Mouse (Mus musculus): ENCODE measurements around the gene Gm28048. TPM values are rescaled to one million over a fixed set of nuclear protein-coding genes. Genes with fewer than 3 reads are reported as not detected.

Gene Gm28048
- polyA plus RNA-seq, 1 experiment from 2014 or later = 4.5 TPM

DNA sequence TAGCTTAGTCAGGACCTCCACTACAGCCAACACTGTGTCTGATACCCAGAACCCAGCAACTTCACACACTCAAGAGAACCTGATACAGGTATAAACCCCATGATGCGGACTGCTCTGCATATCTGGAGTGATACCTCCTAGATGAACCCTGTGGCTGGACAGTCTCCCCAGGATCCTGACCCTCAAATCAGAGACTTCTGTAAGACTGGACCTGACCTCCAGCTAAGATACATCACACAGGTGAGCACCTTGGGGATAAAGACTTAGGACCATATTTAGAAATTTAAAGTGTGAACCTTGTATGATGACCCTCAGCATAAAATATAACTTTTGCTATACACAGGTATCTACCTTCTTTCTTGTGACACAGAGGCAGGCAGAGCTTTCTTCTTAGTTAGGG lies 11.3 kb downstream of the Gm28048 start:
- Histone ChIP-seq H3K27me3 (ENCODE audit: control insufficient read depth, insufficient read depth, low read length) (no peaks in the 10 kb centered on the region), H3K4me3 (replicated peaks; ENCODE audit: low read depth, low read length) (no peak overlapping the region), H3K4me1 (ENCODE audit: control insufficient read depth, insufficient read depth, low read length) (peaks cover 9% of the 10 kb centered on the region; the same call in 1 of the 2 replicates), H3K36me3 (ENCODE audit: control insufficient read depth, insufficient read depth, low read length) (no peaks in the 10 kb centered on the region), H3K27ac (replicated peaks; ENCODE audit: low read depth, low read length) (no peak overlapping the region), H3K9me3 (ENCODE audit: control insufficient read depth, low read length) (peaks cover 31% of the 10 kb centered on the region), H3K4me2 (ENCODE audit: low read length) (no peak overlapping the region), H3K9ac (replicated peaks; ENCODE audit: low read length) (no peak overlapping the region)
- DNase-seq (no peak), ATAC-seq (ENCODE audit: low FRiP score, low TSS enrichment) (no peak)
- 97% methylated on average over 1 of the region's 1 CpGs for WGBS

DNA sequence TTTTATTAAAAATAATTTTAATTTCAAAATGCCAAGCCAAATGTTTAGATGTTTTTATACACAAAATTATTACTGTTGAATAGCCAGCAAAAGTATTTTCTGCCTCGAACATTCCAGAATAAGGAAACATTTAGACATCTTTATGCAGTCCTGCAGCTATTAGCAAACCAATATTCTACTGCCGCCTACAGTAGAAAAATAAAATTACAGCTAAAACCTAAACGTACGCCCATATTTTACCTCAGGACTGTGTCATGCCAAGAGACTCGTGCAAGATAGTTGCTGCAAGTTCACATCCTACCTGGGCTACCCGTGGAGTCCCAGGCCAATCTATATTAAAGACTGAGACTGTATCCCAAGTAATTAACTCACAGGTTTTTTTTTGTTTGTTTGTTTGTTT lies 12.4 kb downstream of the Gm28048 start:
- Histone ChIP-seq H3K4me2 (ENCODE audit: low read length) (no peak overlapping the region), H3K9ac (replicated peaks; ENCODE audit: low read length) (no peak overlapping the region), H3K9me3 (ENCODE audit: control insufficient read depth, low read length) (peaks cover 31% of the 10 kb centered on the region), H3K27ac (replicated peaks; ENCODE audit: low read depth, low read length) (no peak overlapping the region), H3K4me3 (replicated peaks; ENCODE audit: low read depth, low read length) (no peak overlapping the region), H3K4me1 (ENCODE audit: control insufficient read depth, insufficient read depth, low read length) (0 out of 2 replicates have a peak, but pooled peaks cover 3% of the 10 kb centered on the region), H3K36me3 (ENCODE audit: control insufficient read depth, insufficient read depth, low read length) (no peaks in the 10 kb centered on the region), H3K27me3 (ENCODE audit: control insufficient read depth, insufficient read depth, low read length) (no peaks in the 10 kb centered on the region)
- WGBS = 74% methylated on average over 6 of the region's 6 CpGs
- ATAC-seq (ENCODE audit: low FRiP score, low TSS enrichment) = no peak
- peak; percentile 60 for DNase-seq

DNA sequence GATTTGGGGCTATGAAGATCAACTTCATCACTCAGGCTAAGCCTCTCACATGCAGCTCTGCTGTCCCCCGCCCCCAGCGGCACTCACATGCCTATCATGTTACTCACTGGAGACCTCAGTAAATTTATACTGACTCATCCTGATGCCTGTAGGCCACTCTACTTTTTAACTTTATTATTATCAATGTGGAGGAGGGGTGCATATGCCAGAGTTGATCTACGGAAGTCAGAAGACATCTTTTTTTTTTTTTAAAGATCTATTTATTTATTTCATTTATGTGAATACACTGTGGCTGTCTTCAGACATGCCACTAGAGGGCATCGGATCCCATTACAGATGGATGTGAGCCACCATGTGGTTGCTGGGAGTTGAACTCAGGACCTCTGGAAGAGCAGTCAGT lies 16.4 kb downstream of the Gm28048 start:
- Histone ChIP-seq H3K4me2 (ENCODE audit: low read length) (no peak overlapping the region), H3K27ac (replicated peaks; ENCODE audit: low read depth, low read length) (no peak overlapping the region), H3K9me3 (ENCODE audit: control insufficient read depth, low read length) (0 out of 2 replicates have a peak, but pooled peaks cover 13% of the 10 kb centered on the region), H3K4me1 (ENCODE audit: control insufficient read depth, insufficient read depth, low read length) (no peaks in the 10 kb centered on the region), H3K9ac (replicated peaks; ENCODE audit: low read length) (no peak overlapping the region), H3K4me3 (replicated peaks; ENCODE audit: low read depth, low read length) (no peak overlapping the region), H3K27me3 (ENCODE audit: control insufficient read depth, insufficient read depth, low read length) (no peaks in the 10 kb centered on the region), H3K36me3 (ENCODE audit: control insufficient read depth, insufficient read depth, low read length) (no peaks in the 10 kb centered on the region)
- ATAC-seq (ENCODE audit: low FRiP score, low TSS enrichment) = no peak
- 89% methylated on average over 4 of the region's 4 CpGs for WGBS
- DNase-seq = peak; percentile 8

DNA sequence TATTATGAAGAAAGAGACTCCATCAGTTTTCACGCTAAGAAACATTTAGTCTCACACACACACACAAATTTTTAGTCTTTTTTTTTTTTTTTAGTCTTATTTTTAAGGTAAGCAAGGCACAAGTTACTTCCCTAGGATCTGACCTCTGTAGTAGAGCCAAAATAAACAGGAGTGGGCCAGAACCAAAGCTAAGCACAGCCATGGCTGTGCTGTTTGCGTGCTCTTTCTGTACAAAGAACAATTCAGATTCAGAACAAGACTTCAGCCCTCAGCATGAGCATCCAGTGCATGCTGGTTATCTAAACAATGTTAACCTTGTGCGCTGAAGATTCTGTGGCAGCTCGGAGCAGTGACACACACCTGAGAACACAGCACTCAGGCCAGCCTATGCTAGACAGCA lies 17.5 kb downstream of the Gm28048 start:
- WGBS = 88% methylated on average over 4 of the region's 4 CpGs
- no peak for ATAC-seq (ENCODE audit: low FRiP score, low TSS enrichment)

DNA sequence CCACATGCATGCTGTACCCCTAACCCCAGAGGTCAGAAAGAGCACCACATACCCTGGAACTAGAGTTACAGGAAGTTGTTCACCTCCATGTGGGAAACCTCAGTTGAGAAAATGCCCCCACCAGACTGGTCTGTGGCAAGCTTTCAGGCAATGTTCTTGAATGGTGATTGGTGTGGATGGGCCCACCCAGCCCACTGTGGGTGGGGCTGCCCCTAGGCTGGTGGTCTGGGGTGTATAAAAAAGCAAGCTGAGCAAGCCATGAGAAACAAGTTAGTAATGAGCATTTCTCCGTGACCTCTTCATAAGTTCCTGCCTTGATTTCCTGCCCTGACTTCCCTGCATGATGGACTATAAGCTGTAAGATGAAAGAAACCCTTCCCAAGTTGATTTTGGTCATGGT lies 19.8 kb downstream of the Gm28048 start:
- Histone ChIP-seq H3K4me2 (ENCODE audit: low read length) (no peak overlapping the region), H3K27ac (replicated peaks; ENCODE audit: low read depth, low read length) (no peak overlapping the region), H3K4me1 (ENCODE audit: control insufficient read depth, insufficient read depth, low read length) (no peaks in the 10 kb centered on the region), H3K27me3 (ENCODE audit: control insufficient read depth, insufficient read depth, low read length) (no peaks in the 10 kb centered on the region), H3K9ac (replicated peaks; ENCODE audit: low read length) (no peak overlapping the region), H3K36me3 (ENCODE audit: control insufficient read depth, insufficient read depth, low read length) (no peaks in the 10 kb centered on the region), H3K9me3 (ENCODE audit: control insufficient read depth, low read length) (0 out of 2 replicates have a peak, but pooled peaks cover 3% of the 10 kb centered on the region), H3K4me3 (replicated peaks; ENCODE audit: low read depth, low read length) (no peak overlapping the region)
- no peak for DNase-seq
- 100% methylated on average over 1 of the region's 1 CpGs for WGBS
- no peak for ATAC-seq (ENCODE audit: low FRiP score, low TSS enrichment)

More for the DNA sequence above, 17.5 kb downstream of the Gm28048 start:
- Histone ChIP-seq H3K36me3 (ENCODE audit: control insufficient read depth, insufficient read depth, low read length) (no peaks in the 10 kb centered on the region), H3K4me1 (ENCODE audit: control insufficient read depth, insufficient read depth, low read length) (no peaks in the 10 kb centered on the region), H3K9me3 (ENCODE audit: control insufficient read depth, low read length) (0 out of 2 replicates have a peak, but pooled peaks cover 13% of the 10 kb centered on the region), H3K4me2 (ENCODE audit: low read length) (no peak overlapping the region), H3K27ac (replicated peaks; ENCODE audit: low read depth, low read length) (no peak overlapping the region), H3K27me3 (ENCODE audit: control insufficient read depth, insufficient read depth, low read length) (no peaks in the 10 kb centered on the region), H3K9ac (replicated peaks; ENCODE audit: low read length) (no peak overlapping the region), H3K4me3 (replicated peaks; ENCODE audit: low read depth, low read length) (no peak overlapping the region)
- DNase-seq = no peak

DNA sequence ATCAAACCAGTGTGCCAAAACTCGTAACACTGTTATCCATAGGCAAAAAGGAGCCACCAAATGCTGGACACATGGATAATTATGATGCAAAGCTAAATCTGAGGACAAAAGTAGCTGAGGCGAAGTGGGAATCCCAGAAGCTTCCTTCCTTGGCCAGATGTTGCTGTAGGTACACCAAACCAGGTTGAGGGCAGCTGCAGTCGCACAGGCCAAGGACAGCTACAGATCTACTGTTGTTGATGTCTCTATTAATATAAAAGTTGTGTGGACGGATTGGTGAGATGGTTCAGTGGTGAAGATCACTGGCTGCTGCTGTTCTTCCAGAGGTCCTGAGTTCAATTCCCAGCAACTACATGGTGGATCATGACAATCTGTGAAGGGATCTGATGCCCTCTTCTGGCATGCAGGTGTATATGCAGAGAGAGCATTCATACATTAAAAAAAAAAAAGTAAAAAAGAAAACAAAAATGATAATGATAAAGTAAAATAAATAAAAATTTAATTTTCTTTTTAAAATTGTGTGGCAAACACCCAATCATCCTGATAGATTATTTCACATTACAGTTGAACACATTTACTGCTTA lies 24.0 kb downstream of the Gm28048 start:
- no peaks in the 10 kb centered on the region for H3K9me3 ChIP-seq (ENCODE audit: control insufficient read depth, low read length)
- H3K36me3 ChIP-seq (ENCODE audit: control insufficient read depth, insufficient read depth, low read length) = peaks cover 3% of the 10 kb centered on the region; the same call in 1 of the 2 replicates
- ATAC-seq (ENCODE audit: low FRiP score, low TSS enrichment) = no peak
- no peaks in the 10 kb centered on the region for H3K4me1 ChIP-seq (ENCODE audit: control insufficient read depth, insufficient read depth, low read length)
- no peak for DNase-seq
- no peaks in the 10 kb centered on the region for H3K27me3 ChIP-seq (ENCODE audit: control insufficient read depth, insufficient read depth, low read length)
- H3K4me2 ChIP-seq (ENCODE audit: low read length) = no peak overlapping the region
- no peak overlapping the region for H3K9ac ChIP-seq (replicated peaks; ENCODE audit: low read length)
- H3K27ac ChIP-seq (replicated peaks; ENCODE audit: low read depth, low read length) = no peak overlapping the region
- H3K4me3 ChIP-seq (replicated peaks; ENCODE audit: low read depth, low read length) = no peak overlapping the region
- WGBS = 91% methylated on average over 4 of the region's 4 CpGs

DNA sequence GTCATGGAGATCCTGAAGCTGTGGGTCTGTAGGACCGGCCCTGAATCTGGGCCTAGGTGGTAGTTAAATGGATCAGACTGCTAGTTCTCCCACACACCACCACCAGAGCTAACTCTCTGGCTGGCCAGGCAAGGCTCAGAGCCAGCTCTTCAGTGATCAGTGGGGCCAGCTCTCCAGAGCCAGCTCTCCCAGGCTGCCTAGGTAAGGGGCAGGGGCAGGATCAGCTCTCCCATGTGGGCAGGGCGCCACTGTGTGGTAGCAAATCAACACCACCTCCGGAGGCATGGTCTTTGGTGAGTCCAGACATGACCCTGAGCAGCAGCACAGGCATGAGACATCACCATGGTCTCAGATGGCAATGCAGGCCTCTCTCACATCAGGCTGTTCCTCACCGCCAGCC lies 25.1 kb downstream of the Gm28048 start:
- H3K4me1 ChIP-seq (ENCODE audit: control insufficient read depth, insufficient read depth, low read length) = no peaks in the 10 kb centered on the region
- WGBS = 76% methylated on average over 4 of the region's 4 CpGs
- ATAC-seq (ENCODE audit: low FRiP score, low TSS enrichment) (no peak), DNase-seq (peak; percentile 31)
- no peak overlapping the region for H3K9ac ChIP-seq (replicated peaks; ENCODE audit: low read length)
- no peaks in the 10 kb centered on the region for H3K9me3 ChIP-seq (ENCODE audit: control insufficient read depth, low read length)
- no peaks in the 10 kb centered on the region for H3K27me3 ChIP-seq (ENCODE audit: control insufficient read depth, insufficient read depth, low read length)
- no peak overlapping the region for H3K4me3 ChIP-seq (replicated peaks; ENCODE audit: low read depth, low read length)
- H3K27ac ChIP-seq (replicated peaks; ENCODE audit: low read depth, low read length) = no peak overlapping the region
- no peak overlapping the region for H3K4me2 ChIP-seq (ENCODE audit: low read length)
- H3K36me3 ChIP-seq (ENCODE audit: control insufficient read depth, insufficient read depth, low read length) = peaks cover 3% of the 10 kb centered on the region; the same call in 1 of the 2 replicates

DNA sequence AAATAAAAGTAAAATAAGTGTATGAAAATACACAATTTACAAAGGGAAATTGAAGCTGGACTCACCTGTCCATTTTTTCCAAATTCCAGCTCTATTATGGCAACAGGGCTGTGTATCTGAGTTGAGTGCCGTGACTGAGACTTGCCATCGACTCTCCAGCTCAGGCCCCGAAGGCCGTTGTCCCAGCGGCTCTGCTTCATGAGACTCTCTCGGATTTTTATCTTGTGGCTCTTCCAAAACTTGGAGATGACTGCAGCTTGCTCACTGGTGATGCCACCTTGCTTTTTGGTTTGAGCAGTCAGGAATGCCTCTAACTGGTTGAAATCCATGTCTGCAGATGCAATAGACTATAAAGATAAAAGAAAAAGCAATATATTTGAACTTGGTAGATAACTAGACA lies 25.5 kb downstream of the Gm28048 start:
- no peak overlapping the region for H3K9ac ChIP-seq (replicated peaks; ENCODE audit: low read length)
- ATAC-seq (ENCODE audit: low FRiP score, low TSS enrichment) = no peak
- WGBS = 94% methylated on average over 6 of the region's 6 CpGs
- H3K4me2 ChIP-seq (ENCODE audit: low read length) = no peak overlapping the region
- no peaks in the 10 kb centered on the region for H3K4me1 ChIP-seq (ENCODE audit: control insufficient read depth, insufficient read depth, low read length)
- no peak overlapping the region for H3K4me3 ChIP-seq (replicated peaks; ENCODE audit: low read depth, low read length)
- no peak overlapping the region for H3K27ac ChIP-seq (replicated peaks; ENCODE audit: low read depth, low read length)
- H3K27me3 ChIP-seq (ENCODE audit: control insufficient read depth, insufficient read depth, low read length) = no peaks in the 10 kb centered on the region
- DNase-seq = no peak
- H3K9me3 ChIP-seq (ENCODE audit: control insufficient read depth, low read length) = no peaks in the 10 kb centered on the region
- peaks cover 3% of the 10 kb centered on the region; the same call in 1 of the 2 replicates for H3K36me3 ChIP-seq (ENCODE audit: control insufficient read depth, insufficient read depth, low read length)

DNA sequence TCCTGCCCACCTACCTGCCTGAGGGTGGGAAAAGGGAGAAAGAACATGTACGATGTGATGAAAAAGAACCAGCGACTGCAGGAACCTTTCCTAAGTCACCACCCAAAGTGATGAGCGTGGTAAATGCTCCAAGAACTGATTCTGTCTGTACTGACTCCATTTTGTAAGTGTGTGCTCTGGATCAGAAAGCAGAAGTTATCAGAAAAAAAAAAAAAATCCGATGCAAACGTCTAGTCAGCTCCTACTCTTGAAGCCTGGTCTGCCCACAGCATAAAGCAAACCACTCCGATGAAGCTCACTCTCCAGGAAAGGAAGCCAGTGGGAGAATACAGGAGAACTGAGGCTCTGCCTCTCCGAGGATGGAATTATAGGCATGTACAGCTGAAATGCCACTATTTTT lies 29.2 kb downstream of the Gm28048 start:
- no peak overlapping the region for H3K27ac ChIP-seq (replicated peaks; ENCODE audit: low read depth, low read length)
- peaks cover 3% of the 10 kb centered on the region; the same call in 1 of the 2 replicates for H3K36me3 ChIP-seq (ENCODE audit: control insufficient read depth, insufficient read depth, low read length)
- no peak overlapping the region for H3K4me3 ChIP-seq (replicated peaks; ENCODE audit: low read depth, low read length)
- WGBS = 95% methylated on average over 7 of the region's 7 CpGs
- H3K9me3 ChIP-seq (ENCODE audit: control insufficient read depth, low read length) = no peaks in the 10 kb centered on the region
- no peaks in the 10 kb centered on the region for H3K27me3 ChIP-seq (ENCODE audit: control insufficient read depth, insufficient read depth, low read length)
- H3K4me2 ChIP-seq (ENCODE audit: low read length) = no peak overlapping the region
- ATAC-seq (ENCODE audit: low FRiP score, low TSS enrichment) (no peak), DNase-seq (no peak)
- H3K4me1 ChIP-seq (ENCODE audit: control insufficient read depth, insufficient read depth, low read length) = no peaks in the 10 kb centered on the region
- no peak overlapping the region for H3K9ac ChIP-seq (replicated peaks; ENCODE audit: low read length)

All from midbrain, embryonic 14.5 days (tissue).